Mouse (Mus musculus) stomach, postnatal 0 days (tissue): ENCODE data around the gene Npas2. TPM values are rescaled to one million over a fixed set of nuclear protein-coding genes. Genes with fewer than 3 reads are reported as not detected.

Source experiments
- ATAC-seq: fragments of 200-750 bp; cut with Nextera tagmentation; 2 replicates; pipeline ENCODE4 v1.8.0; 2017; ENCODE audit not compliant: low FRiP score, low TSS enrichment
- DNase-seq: peaks from one replicate; pipeline ENCODE4 v3.0.0-alpha.2; 2016; ENCODE audit warnings: low spot score
- H3K27ac ChIP-seq: fragments of 300-500 bp; sonication (generic); replicated peaks from 2 replicates; pipeline ENCODE4 v1.5.1; 2014; ENCODE audit warnings: mild to moderate bottlenecking, control low read depth
- H3K27me3 ChIP-seq: fragments of 300-500 bp; sonication (generic); 2 replicates; pipeline ENCODE4 v1.6.1; 2014; ENCODE audit warnings: low read length; ENCODE audit not compliant: control insufficient read depth, insufficient read depth
- H3K36me3 ChIP-seq: fragments of 300-500 bp; sonication (generic); 2 replicates; pipeline ENCODE4 v1.6.1; 2014; ENCODE audit warnings: low read length, mixed read lengths; ENCODE audit not compliant: control insufficient read depth, insufficient read depth
- H3K4me1 ChIP-seq: fragments of 300-500 bp; sonication (generic); replicated peaks from 2 replicates; pipeline ENCODE4 v1.6.1; 2014; ENCODE audit warnings: antibody characterized with exemption; ENCODE audit not compliant: control insufficient read depth, insufficient read depth
- H3K4me2 ChIP-seq: fragments of 300-500 bp; sonication (generic); replicated peaks from 2 replicates; pipeline ENCODE4 v1.6.1; 2014; ENCODE audit warnings: low read depth, mild to moderate bottlenecking, control low read depth, moderate library complexity
- H3K4me3 ChIP-seq: fragments of 300-500 bp; sonication (generic); 2 replicates; pipeline ENCODE4 v1.5.1; 2014; ENCODE audit warnings: low read depth, low read length, control low read depth
- H3K9ac ChIP-seq: fragments of 300-500 bp; sonication (generic); 2 replicates; pipeline ENCODE4 v1.6.1; 2014; ENCODE audit warnings: mild to moderate bottlenecking, low read length, control low read depth, mixed read lengths
- H3K9me3 ChIP-seq: fragments of 300-500 bp; sonication (generic); 2 replicates; pipeline ENCODE4 v1.6.1; 2016; ENCODE audit warnings: low read length; ENCODE audit not compliant: control insufficient read depth
- CTCF ChIP-seq: IDR thresholded peaks from 2 replicates; pipeline ENCODE4 v1.5.1; 2016; ENCODE audit warnings: antibody characterized with exemption, low read depth, mild to moderate bottlenecking, moderate library complexity
- EP300 ChIP-seq: optimal IDR thresholded peaks from 2 replicates; pipeline ENCODE3; 2016; ENCODE audit warnings: antibody characterized with exemption
- WGBS: fragments of 180-500 bp; shearing (Covaris S2); extraction: QIAGEN DNeasy Blood & Tissue Kit; methylation state at CpG from one replicate; pipeline ENCODE4 v1.1.7; 2014; 5-methylcytosine and 5-hydroxymethylcytosine counted together
- polyA plus RNA-seq: library from polyadenylated mRNA; unstranded; fragments of >200 nt; fragmentation: Nextera tagmentation; extraction: Ambion mirVana; gene quantifications from 2 replicates; pipeline ENCODE4 v1.2.1, GENCODE M21; 2015

Gene Npas2
- polyA plus RNA-seq, 1 experiment from 2014 or later, result 1.7 TPM

GRCm38 (mm10) chr1:39192460-39192996 lies 1.0 kb upstream of the Npas2 start:
- Histone ChIP-seq H3K4me2 (peak overlapping the region; percentile 100), H3K9ac (peak overlapping the region; percentile 82), H3K9me3 (no peaks in the 10 kb centered on the region), H3K4me1 (no peaks in the 10 kb centered on the region), H3K27ac (peak overlapping the region; percentile 82), H3K36me3 (no peaks in the 10 kb centered on the region), H3K27me3 (no peaks in the 10 kb centered on the region), H3K4me3 (peak overlapping the region; percentile 78)
- DNase-seq, result peak; percentile 86
- peak; percentile 69 for ATAC-seq
- WGBS, result 3% methylated on average over 23 of the region's 28 CpGs
- peak; percentile 45 for TF ChIP-seq CTCF
- TF ChIP-seq EP300, result peak; percentile 67

- 1% methylated on average over 62 of the region's 76 CpGs for WGBS
- Histone ChIP-seq H3K9ac (peak overlapping the region; percentile 82), H3K36me3 (no peaks in the 10 kb centered on the region), H3K9me3 (no peaks in the 10 kb centered on the region), H3K27ac (peak overlapping the region; percentile 82), H3K4me2 (peak overlapping the region; percentile 100), H3K27me3 (no peaks in the 10 kb centered on the region), H3K4me3 (peak overlapping the region; percentile 78), H3K4me1 (no peaks in the 10 kb centered on the region)
- ATAC-seq (peak; percentile 52), DNase-seq (peak; percentile 76)
- TF ChIP-seq CTCF, result no peak
Measured at GRCm38 (mm10) chr1:39193862-39194675, 538 bp downstream of the Npas2 start.

DNA sequence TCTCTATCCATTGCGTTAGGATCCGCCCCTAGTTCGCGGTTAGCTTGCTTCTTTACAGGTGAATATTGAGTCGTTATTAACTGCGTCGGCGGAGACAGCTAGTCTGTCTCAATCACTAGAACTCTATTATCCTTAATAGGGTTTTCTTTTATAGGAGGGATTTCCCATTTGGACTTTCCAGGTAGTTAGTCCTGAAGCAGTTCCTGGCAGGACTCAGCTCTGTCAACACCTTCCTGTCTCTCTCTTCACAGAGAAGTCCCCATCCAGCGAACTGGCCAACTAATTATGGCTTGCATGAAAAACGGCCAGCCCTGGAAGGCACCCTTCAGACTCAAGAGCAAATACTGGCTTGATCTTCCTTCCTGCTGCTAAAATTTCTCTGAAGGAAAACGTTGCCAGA lies 1.4 kb downstream of the Npas2 start:
- H3K9me3 ChIP-seq, result no peaks in the 10 kb centered on the region
- no peak for ATAC-seq
- H3K36me3 ChIP-seq, result no peaks in the 10 kb centered on the region
- no peaks in the 10 kb centered on the region for H3K4me1 ChIP-seq
- H3K27ac ChIP-seq, result peak overlapping the region; percentile 59; the same call in 1 of the 2 replicates
- DNase-seq, result no peak
- no peaks in the 10 kb centered on the region for H3K27me3 ChIP-seq
- H3K4me3 ChIP-seq, result peak overlapping the region; percentile 78
- TF ChIP-seq CTCF (no peak), EP300 (no peak)
- 9% methylated on average over 11 of the region's 11 CpGs for WGBS
- H3K4me2 ChIP-seq, result peak overlapping the region; percentile 100
- H3K9ac ChIP-seq, result no peak overlapping the region

DNA sequence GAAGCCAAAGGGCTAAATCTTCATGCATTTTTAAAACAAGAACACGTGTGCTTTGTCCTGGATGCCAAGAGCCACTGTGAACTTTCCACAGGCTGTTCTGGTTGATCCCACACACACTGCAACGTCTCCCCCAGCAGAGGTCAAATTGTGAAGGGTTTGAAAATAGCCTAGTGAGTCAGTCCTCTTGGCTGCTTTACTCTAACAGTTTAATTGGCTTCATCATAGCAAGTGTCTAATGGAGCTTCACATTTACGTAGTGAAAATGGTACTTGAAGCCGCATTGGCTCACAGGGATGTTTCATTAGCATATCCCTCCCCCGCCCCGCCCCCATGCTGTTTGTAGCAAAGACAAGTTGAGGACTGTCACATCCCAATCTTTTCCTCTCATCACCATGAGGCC lies 2.6 kb downstream of the Npas2 start:
- Histone ChIP-seq H3K4me1 (no peaks in the 10 kb centered on the region), H3K27ac (no peak overlapping the region), H3K27me3 (no peaks in the 10 kb centered on the region), H3K4me3 (no peak overlapping the region), H3K4me2 (no peak overlapping the region), H3K9ac (no peak overlapping the region), H3K9me3 (no peaks in the 10 kb centered on the region), H3K36me3 (no peaks in the 10 kb centered on the region)
- DNase-seq (peak; percentile 38), ATAC-seq (no peak)
- WGBS, result 37% methylated on average over 6 of the region's 6 CpGs
- no peak for TF ChIP-seq EP300
- TF ChIP-seq CTCF, result no peak

DNA sequence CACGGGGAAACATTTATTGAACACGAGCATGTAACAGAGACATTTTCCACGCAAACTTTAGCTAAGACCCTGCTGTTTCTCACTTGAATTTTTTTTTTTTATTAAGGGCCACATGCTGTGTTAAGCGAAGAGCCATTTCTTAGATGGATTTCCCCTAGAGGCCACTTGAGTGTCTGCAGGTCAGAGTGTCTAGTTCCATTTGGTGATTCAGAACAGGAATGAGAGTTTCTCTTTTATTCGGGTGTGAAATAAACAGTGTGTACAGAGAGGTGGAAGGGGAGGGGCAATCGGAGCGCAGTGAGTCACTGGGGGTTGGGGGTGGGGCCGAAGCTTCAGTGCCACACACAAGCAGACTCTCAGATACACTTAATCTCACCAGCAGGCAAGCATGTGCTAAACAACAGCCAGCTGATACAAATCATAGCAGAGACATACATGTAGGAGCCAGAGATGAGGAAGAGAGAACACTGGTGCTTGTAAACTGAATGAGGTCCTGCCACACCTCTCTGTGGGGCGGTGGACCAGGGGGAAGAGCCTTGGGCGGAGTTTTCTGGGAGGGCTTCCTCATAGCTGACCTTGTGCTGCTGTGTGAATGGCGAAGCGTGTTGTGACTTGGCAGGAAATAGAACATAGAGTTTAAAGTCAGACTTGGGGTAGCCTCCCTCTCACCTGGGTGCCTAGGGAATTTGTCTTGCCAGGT lies 3.3 kb downstream of the Npas2 start:
- peak; percentile 85 for ATAC-seq
- TF ChIP-seq EP300, result no peak
- peak; percentile 64 for TF ChIP-seq CTCF
- no peaks in the 10 kb centered on the region for H3K27me3 ChIP-seq

More for the DNA sequence above, 3.3 kb downstream of the Npas2 start:
- WGBS, result 32% methylated on average over 12 of the region's 12 CpGs
- H3K9ac ChIP-seq, result no peak overlapping the region
- DNase-seq, result peak; percentile 89
- 0 out of 2 replicates have a peak overlapping the region, but pooled peaks have one; percentile 21 for H3K4me2 ChIP-seq
- no peak overlapping the region for H3K4me3 ChIP-seq
- H3K4me1 ChIP-seq, result no peaks in the 10 kb centered on the region
- peak overlapping the region; percentile 81 for H3K27ac ChIP-seq
- H3K36me3 ChIP-seq, result no peaks in the 10 kb centered on the region
- no peaks in the 10 kb centered on the region for H3K9me3 ChIP-seq
